Comparison of ENCODE assay signal across 20 mouse cellular contexts in the genomic region with DNA sequence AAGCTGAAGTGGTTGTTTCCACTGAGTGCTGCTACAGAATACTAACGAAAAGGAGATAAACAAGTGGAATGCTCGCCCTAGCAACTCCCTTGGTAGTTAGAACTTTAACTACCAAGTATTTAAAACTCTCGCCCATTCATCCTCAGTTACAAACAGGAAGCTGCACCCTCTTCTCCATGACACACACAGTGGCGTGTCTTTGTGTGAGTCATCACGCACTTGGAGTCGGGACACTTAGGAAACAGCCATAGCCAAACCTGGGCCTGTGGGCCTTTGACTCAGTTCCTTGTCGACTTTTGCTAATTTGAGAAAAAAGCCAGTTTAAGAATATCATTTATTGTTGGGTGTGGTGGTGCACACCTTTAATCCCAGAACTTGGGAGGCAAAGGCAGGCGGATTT.
"Had no signal": no experiment of that assay in that cellular context is flagged by ENCODE, and none has a peak within 500 bp of the region (broad histone marks: within the 10 kb centered on the region; RNA-seq: fewer than 3 reads in every experiment).

No protein-coding gene starts in this region.

- H3K27me3 ChIP-seq: limb, embryonic 12.5 days; limb, embryonic 15.5 days; lung, embryonic 15.5 days; megakaryocyte, embryonic 14.5 days; neural tube, embryonic 13.5 days; stomach, embryonic 15.5 days had no signal

- DNase-seq: kidney, postnatal 25 days; left cerebral cortex, postnatal 4 days; liver, postnatal 0 days; lung, postnatal 10 days; lung, postnatal 36 days; midbrain, embryonic 14.5 days; retina, postnatal 1 day; right cerebral cortex, postnatal 25 days; spleen, adult 18-20 months; thymus, postnatal 25 days had no signal

- H3K9me3 ChIP-seq: limb, embryonic 12.5 days; limb, embryonic 15.5 days; lung, embryonic 15.5 days; megakaryocyte, embryonic 14.5 days; midbrain, embryonic 10.5 days; neural tube, embryonic 13.5 days; stomach, embryonic 15.5 days had no signal

- ATAC-seq: liver, postnatal 0 days had no signal

- H3K36me3 ChIP-seq: limb, embryonic 12.5 days; limb, embryonic 15.5 days; lung, embryonic 15.5 days; midbrain, embryonic 10.5 days; neural tube, embryonic 13.5 days; stomach, embryonic 15.5 days had no signal

- H3K4me1 ChIP-seq: limb, embryonic 12.5 days; limb, embryonic 15.5 days; lung, embryonic 15.5 days; midbrain, embryonic 10.5 days; neural tube, embryonic 13.5 days; stomach, embryonic 15.5 days had no signal

- H3K27ac ChIP-seq: kidney, postnatal 0 days; limb, embryonic 12.5 days; limb, embryonic 15.5 days; liver, embryonic 14.5 days; lung, embryonic 15.5 days; midbrain, embryonic 10.5 days; neural tube, embryonic 13.5 days; stomach, embryonic 15.5 days had no signal

- H3K4me3 ChIP-seq: limb, embryonic 12.5 days; limb, embryonic 15.5 days; lung, embryonic 15.5 days; megakaryocyte, embryonic 14.5 days; midbrain, embryonic 10.5 days; neural tube, embryonic 13.5 days; stomach, embryonic 15.5 days had no signal

- H3K4me2 ChIP-seq: limb, embryonic 12.5 days; limb, embryonic 15.5 days; liver, embryonic 11.5 days; lung, embryonic 15.5 days; neural tube, embryonic 13.5 days; stomach, embryonic 15.5 days had no signal

- H3K9ac ChIP-seq: limb, embryonic 12.5 days; limb, embryonic 15.5 days; liver, embryonic 14.5 days; liver, postnatal 0 days; lung, embryonic 15.5 days; neural tube, embryonic 13.5 days; stomach, embryonic 15.5 days had no signal
